Mouse (Mus musculus) erythroblast, embryonic 14.5 days (primary cell): ENCODE measurements around the gene Adamtsl3. TPM values are rescaled to one million over a fixed set of nuclear protein-coding genes. Genes with fewer than 3 reads are reported as not detected.

Experiments used
- H3K27me3 ChIP-seq: 2 replicates; pipeline ENCODE4 v1.6.1; 2012; ENCODE audit warnings: inconsistent platforms; ENCODE audit not compliant: control insufficient read depth
- H3K36me3 ChIP-seq: 2 replicates; pipeline ENCODE4 v1.6.1; 2012; ENCODE audit warnings: mild to moderate bottlenecking, inconsistent platforms; ENCODE audit not compliant: control insufficient read depth
- H3K4me1 ChIP-seq: 2 replicates; pipeline ENCODE4 v1.6.1; 2012; ENCODE audit warnings: inconsistent platforms; ENCODE audit not compliant: control insufficient read depth
- H3K4me3 ChIP-seq: replicated peaks from 2 replicates; pipeline ENCODE3; 2012; ENCODE audit warnings: moderate library complexity, mild to moderate bottlenecking, inconsistent platforms
- H3K9me3 ChIP-seq: 2 replicates; pipeline ENCODE4 v1.6.1; 2012; ENCODE audit warnings: low read length, inconsistent platforms, mixed read lengths; ENCODE audit not compliant: control insufficient read depth
- GATA1 ChIP-seq: IDR thresholded peaks from 2 replicates; pipeline ENCODE4 v1.6.1; 2012; ENCODE audit warnings: low read length, inconsistent platforms, mixed read lengths
- TAL1 ChIP-seq: IDR thresholded peaks from 3 replicates; pipeline ENCODE4 v1.6.1; 2012; ENCODE audit warnings: low read length, inconsistent platforms, mixed read lengths
- polyA plus RNA-seq: library from polyadenylated mRNA; stranded (reverse); fragments of >175 nt; gene quantifications from 2 replicates; pipeline ENCODE4 v1.2.3, GENCODE M21; 2012

Adamtsl3 gene
- polyA plus RNA-seq, 1 experiment, result not detected

GRCm38 (mm10) chr7:82370132-82370531, 34.6 kb downstream of the Adamtsl3 start:
- TF ChIP-seq TAL1 (no peak), GATA1 (no peak)
- no peaks in the 10 kb centered on the region for H3K4me1 ChIP-seq
- no peaks in the 10 kb centered on the region for H3K27me3 ChIP-seq
- H3K9me3 ChIP-seq, result peaks cover 2% of the 10 kb centered on the region; the same call in 1 of the 2 replicates
- no peaks in the 10 kb centered on the region for H3K36me3 ChIP-seq
- H3K4me3 ChIP-seq, result no peak overlapping the region

GRCm38 (mm10) chr7:82371411-82371810, 35.9 kb downstream of the Adamtsl3 start:
- H3K4me1 ChIP-seq, result no peaks in the 10 kb centered on the region
- no peaks in the 10 kb centered on the region for H3K27me3 ChIP-seq
- TF ChIP-seq GATA1, result no peak
- TF ChIP-seq TAL1, result no peak
- peaks cover 2% of the 10 kb centered on the region; the same call in 1 of the 2 replicates for H3K9me3 ChIP-seq
- no peaks in the 10 kb centered on the region for H3K36me3 ChIP-seq
- H3K4me3 ChIP-seq, result no peak overlapping the region

- Histone ChIP-seq H3K4me3 (no peak overlapping the region), H3K4me1 (no peaks in the 10 kb centered on the region)
- no peak for TF ChIP-seq TAL1
- no peak for TF ChIP-seq GATA1
Measured at GRCm38 (mm10) chr7:82378311-82378710, 42.8 kb downstream of the Adamtsl3 start.

GRCm38 (mm10) chr7:82379765-82380164, 44.3 kb downstream of the Adamtsl3 start:
- Histone ChIP-seq H3K4me1 (no peaks in the 10 kb centered on the region), H3K27me3 (no peaks in the 10 kb centered on the region), H3K36me3 (no peaks in the 10 kb centered on the region), H3K9me3 (no peaks in the 10 kb centered on the region), H3K4me3 (no peak overlapping the region)
- TF ChIP-seq GATA1 (no peak), TAL1 (no peak)

More at GRCm38 (mm10) chr7:82378311-82378710, 42.8 kb downstream of the Adamtsl3 start:
- H3K27me3 ChIP-seq, result no peaks in the 10 kb centered on the region
- no peaks in the 10 kb centered on the region for H3K9me3 ChIP-seq
- H3K36me3 ChIP-seq, result no peaks in the 10 kb centered on the region

GRCm38 (mm10) chr7:82382843-82383535, 47.5 kb downstream of the Adamtsl3 start:
- no peaks in the 10 kb centered on the region for H3K4me1 ChIP-seq
- H3K9me3 ChIP-seq, result no peaks in the 10 kb centered on the region
- H3K4me3 ChIP-seq, result no peak overlapping the region
- TF ChIP-seq GATA1 (no peak), TAL1 (no peak)
- H3K27me3 ChIP-seq, result no peaks in the 10 kb centered on the region
- H3K36me3 ChIP-seq, result no peaks in the 10 kb centered on the region

- Histone ChIP-seq H3K27me3 (no peaks in the 10 kb centered on the region), H3K36me3 (no peaks in the 10 kb centered on the region), H3K4me1 (no peaks in the 10 kb centered on the region), H3K9me3 (no peaks in the 10 kb centered on the region), H3K4me3 (no peak overlapping the region)
- no peak for TF ChIP-seq GATA1
- no peak for TF ChIP-seq TAL1
Measured at GRCm38 (mm10) chr7:82383536-82383848, 48.0 kb downstream of the Adamtsl3 start.

- no peak overlapping the region for H3K4me3 ChIP-seq
- H3K9me3 ChIP-seq, result peaks cover 17% of the 10 kb centered on the region
- no peak for TF ChIP-seq GATA1
- TF ChIP-seq TAL1, result no peak
- no peaks in the 10 kb centered on the region for H3K4me1 ChIP-seq
- no peaks in the 10 kb centered on the region for H3K36me3 ChIP-seq
- no peaks in the 10 kb centered on the region for H3K27me3 ChIP-seq
Measured at GRCm38 (mm10) chr7:82387121-82387520, 51.6 kb downstream of the Adamtsl3 start.

GRCm38 (mm10) chr7:82394435-82395186, 59.1 kb downstream of the Adamtsl3 start:
- H3K4me3 ChIP-seq, result no peak overlapping the region
- no peak for TF ChIP-seq TAL1
- TF ChIP-seq GATA1, result no peak
- H3K27me3 ChIP-seq, result no peaks in the 10 kb centered on the region
- H3K4me1 ChIP-seq, result no peaks in the 10 kb centered on the region
- peaks cover 16% of the 10 kb centered on the region for H3K9me3 ChIP-seq
- no peaks in the 10 kb centered on the region for H3K36me3 ChIP-seq

GRCm38 (mm10) chr7:82395239-82395638, 59.7 kb downstream of the Adamtsl3 start:
- peaks cover 11% of the 10 kb centered on the region for H3K9me3 ChIP-seq
- H3K36me3 ChIP-seq, result no peaks in the 10 kb centered on the region
- H3K4me1 ChIP-seq, result no peaks in the 10 kb centered on the region
- H3K27me3 ChIP-seq, result no peaks in the 10 kb centered on the region
- H3K4me3 ChIP-seq, result no peak overlapping the region
- TF ChIP-seq TAL1 (no peak), GATA1 (no peak)
